Mouse (Mus musculus) embryo, embryonic 11.5 days (tissue): ENCODE data around the gene Ddx50.
A peak's percentile ranks its signal among the peaks of the same experiment; 100 is the strongest.
"Not testable (repeated sequence)": the region's sequence is repeated elsewhere in the genome, so short reads cannot be mapped to it uniquely, and the experiment has no call there.

ENCODE experiments used
- DNase-seq: peaks from one replicate; pipeline ENCODE4 v3.0.0-alpha.2; 2012; ENCODE audit warnings: low read depth, low spot score

Gene Ddx50

DNA sequence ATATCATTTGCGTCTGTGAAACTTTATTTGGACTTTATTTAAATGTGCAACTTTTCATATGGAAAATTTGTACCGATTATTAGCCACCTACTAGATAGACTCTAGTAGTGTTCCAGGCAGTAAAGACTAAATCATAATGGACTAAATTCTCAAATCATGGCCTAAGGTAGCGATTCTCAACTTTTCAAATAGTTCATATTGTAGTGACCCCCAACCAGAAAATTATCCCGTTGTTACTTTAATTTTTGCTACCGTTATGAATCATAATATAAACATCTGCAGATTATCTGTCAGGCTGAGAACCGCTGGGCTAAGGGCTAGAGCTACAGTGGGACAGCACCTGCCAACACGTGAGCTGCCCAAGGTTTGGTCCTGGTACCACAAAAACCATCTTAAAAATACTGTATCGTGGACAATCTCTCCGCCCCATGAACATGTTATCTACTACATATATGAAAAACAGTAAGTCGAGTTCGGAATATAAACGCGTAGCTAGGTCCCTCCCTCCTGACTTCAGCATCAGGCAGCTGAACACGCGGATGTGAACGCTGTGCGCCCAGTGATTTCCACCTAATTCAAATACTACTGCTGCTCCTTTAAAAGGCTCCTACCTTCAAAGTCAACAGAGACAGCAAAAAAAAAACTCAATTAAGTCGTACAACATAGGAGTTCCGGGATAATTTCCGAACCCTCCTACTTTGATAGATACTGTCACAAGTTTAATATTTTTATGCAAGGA, 49.8 kb downstream of the Ddx50 start:
- no peak for DNase-seq

DNA sequence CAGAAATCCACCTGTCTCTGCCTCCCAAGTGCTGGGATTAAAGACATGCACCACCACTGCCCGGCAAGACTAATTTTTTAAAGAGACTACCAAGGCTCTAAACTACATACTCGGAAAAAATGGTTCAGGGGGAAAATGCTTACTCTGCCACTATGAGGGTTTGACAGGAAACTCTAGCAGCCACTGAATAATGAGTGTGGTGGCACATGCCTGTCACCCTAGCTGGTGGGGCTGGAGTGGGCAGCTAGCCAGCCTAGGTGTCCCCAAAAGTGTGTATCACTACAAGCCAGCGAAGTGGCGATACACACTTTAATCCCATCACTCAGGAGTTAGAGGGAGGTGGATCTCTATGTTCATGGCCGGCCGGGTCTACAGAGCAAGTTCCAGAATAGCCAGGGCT, 51.0 kb downstream of the Ddx50 start:
- no peak for DNase-seq

DNA sequence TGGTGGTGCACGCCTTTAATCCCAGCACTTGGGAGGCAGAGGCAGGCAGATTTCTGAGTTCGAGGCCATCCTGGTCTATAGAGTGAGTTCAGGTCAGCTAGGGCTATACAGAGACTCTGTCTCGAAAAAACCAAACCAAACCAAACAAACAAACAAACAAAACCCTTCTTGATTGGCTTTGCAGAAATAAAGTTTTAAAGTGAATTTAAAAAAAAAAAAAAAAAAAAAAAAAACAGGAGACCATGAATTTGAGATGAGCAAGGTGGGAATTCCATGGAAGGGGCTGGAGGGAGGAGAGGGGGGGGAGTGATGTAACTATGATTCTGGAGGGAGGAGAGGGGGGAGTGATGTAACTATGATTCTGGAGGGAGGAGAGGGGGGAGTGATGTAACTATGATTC, 51.7 kb downstream of the Ddx50 start:
- not testable (repeated sequence) for DNase-seq

DNA sequence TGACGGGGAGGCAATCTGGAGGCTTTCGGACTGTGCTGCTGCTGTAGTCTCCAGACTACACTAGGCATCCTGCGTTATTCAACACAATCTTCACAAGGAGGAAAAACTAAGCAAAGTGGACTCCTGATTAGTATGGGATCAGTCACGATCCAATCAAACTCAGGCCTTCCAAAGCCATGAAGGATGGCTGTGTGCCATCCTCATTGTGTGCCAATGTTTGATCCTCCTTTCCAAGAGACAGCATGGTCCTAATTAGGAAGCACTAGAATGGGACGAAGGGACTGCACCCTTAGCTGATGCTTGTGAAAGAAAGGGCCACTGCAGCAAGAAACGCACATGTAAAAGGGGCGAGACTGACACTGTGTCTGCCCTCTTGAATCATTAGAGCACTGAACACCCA, 58.5 kb downstream of the Ddx50 start:
- DNase-seq, result no peak

DNA sequence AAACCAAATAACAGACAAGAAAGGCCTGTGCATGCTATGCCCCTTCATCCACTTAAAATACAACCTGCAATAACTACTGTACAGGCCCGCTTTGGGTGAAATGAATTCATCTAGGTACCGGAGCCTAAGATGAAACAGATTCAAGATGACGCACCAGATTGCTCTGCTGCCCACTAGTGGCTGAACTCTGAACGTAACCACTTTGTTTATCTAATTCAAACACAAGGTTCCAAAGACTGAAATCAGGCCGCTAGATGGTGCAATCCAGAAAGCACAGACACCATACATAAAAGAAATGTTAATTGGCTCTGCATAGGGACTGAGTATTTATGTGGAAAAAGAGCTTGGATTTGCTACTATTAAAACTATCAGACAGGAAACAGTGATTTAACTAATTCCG, 60.8 kb downstream of the Ddx50 start:
- peak; percentile 79 for DNase-seq

DNA sequence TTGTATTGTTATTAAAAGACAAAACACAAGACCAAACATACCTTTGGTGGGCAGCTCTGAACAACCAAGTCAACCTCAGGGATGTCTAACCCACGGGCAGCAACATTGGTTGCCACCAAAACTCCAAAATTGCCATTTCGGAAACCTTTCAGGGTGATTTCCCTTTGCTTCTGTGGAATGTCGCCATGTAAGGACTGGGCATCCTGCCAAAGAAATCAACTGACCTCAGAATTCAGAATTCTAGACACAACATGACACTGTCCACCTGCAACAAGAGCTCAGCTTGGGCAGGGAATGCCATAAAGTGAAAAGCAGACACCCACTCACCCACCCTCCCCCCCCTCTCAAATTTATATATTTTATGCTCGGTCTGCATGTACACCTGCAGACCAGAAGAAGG, 62.4 kb downstream of the Ddx50 start:
- DNase-seq, result no peak

DNA sequence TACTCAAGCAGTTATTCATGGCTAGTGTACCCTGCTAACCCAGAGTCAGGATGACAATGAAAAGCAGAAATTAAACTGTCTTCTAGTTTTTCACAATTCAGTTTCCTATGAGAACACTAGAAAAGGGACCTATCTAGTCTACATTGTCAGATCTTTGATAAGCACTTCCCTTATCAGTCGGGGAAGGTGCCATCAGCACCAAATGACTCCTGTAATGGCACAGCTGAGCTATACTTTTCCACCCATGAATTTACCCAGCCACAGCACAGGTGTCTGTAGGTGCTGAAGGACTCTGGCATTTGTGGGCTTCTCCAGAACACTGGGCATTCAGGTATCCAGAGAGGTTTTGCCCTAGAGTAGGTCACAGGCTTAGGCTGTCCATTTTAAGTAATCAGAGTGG, 67.8 kb downstream of the Ddx50 start:
- no peak for DNase-seq

DNA sequence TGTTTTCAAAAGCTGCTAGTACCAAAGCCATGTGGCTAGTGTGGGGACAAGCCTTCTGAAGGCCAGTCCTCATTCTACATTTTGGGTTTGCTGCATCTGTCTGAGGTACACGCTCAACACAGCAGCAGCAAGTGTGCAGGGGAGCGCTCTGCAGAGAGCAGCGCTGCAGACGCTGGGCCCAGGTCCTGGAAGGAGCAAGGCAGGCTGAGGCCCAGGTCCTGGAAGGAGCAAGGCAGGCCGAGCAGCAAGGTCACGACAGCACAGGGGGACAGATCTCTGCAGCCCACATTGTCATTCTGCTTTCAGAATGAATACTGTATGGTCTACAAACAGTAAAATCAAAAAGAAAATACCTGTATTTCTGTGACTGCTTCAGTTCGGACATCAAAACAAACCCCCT, 68.3 kb downstream of the Ddx50 start:
- DNase-seq, result no peak

DNA sequence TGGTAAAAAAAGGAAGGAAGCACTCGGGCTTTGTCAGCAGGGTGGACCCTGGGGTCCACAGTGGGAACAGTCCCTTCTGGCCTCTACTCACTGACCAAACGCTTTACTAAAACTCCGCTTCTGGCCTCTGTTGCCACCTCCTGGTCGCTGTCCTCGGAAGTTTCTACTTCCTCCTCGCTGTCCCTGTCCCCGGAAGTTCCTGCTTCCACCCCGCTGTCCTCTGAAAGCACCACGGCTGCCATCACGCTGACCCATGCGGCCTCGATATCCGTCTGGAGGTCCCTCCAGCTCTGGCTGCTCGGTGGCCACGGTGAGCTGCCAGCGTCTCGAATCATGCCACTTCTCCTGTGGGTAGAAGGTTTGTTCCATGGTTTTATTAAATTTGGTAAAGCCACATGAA, 68.8 kb downstream of the Ddx50 start:
- no peak for DNase-seq

DNA sequence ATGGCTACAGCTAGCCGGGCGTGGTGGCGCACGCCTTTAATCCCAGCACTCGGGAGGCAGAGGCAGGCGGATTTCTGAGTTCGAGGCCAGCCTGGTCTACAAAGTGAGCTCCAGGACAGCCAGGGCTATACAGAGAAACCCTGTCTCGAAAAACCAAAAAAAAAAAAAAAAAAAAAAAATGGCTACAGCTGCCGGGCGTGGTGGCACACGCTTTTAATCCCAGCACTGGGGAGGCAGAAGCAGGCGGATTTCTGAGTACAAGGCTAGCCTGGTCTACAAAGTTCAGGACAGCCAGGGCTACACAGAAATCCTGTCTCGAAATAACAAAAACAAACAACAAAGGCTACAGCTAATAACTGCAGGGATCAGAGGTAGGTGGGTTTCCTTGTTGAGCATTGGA, 71.9 kb downstream of the Ddx50 start:
- not testable (repeated sequence) for DNase-seq

DNA sequence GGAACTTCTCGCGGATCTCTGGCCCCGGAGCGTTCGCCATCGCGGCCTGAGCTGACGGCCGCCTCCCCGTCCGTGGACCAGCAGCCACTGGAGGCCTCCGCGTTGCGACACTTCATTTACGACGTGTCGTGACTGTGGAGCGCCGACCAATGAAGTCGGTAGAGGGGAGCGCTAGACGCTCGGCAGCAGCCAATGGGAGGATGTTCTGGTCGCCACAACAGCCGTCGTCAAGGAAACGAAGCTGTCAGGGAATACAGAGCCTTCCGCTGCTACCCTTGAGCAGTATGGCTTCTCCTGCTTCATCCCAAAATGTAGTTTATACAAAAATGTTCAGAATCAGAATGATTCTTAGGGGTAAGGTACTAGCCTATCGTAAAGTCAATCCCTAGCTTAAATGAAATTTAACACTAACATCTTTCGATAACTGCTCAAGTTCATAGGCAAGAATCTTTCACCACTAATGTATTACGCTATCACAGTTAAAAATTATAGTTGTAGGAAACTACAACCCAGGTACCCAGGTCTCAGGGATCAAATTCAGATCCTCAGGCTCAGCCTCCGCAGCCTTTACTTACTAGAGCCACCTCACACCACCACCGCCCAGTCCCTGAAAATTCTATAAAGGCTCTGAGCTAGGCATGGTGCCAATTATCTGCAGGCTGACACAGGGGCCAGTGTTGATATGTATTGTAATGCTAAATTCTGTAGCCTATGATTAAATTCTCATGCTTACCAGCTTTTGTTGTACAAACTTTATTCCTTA, 72.5 kb downstream of the Ddx50 start, which contains the start of gene Kif1bp:
TSS of gene Kif1bp (minus strand) at position 120 of the 763 bp plus-strand sequence.
- peak; percentile 96 for DNase-seq

DNA sequence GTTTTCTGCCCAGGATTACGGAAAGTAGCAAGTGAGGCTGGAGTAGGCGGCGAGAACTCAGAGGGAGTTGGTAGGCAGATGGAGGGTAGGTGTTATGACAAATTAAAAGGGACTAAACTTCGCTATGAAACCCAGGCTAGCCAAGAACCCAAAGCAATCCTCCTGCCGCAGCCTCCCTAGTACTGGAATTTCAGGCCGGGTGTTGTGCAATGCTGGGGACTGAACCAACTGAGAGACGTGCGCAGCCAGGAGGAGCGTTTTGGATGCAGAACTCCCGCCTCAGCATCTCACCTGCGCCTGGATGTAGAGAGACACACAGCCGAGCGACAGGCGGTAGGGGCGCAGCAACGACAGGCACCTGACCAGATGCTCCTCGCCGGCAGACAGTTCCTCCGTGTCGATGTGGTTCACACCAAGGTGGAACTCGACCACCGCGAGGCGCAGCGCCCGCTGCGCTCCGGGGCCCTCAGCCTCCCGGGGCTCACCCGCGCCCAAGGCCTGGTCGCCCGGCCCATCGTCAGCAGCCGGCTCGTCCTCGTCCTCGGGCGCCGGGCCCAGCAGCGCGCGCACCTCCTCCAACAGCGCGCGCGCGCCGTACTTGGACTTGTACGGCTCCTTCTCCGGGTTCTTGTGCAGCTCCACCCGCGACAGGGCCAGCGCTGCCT, 73.2 kb downstream of the Ddx50 start:
- no peak for DNase-seq

DNA sequence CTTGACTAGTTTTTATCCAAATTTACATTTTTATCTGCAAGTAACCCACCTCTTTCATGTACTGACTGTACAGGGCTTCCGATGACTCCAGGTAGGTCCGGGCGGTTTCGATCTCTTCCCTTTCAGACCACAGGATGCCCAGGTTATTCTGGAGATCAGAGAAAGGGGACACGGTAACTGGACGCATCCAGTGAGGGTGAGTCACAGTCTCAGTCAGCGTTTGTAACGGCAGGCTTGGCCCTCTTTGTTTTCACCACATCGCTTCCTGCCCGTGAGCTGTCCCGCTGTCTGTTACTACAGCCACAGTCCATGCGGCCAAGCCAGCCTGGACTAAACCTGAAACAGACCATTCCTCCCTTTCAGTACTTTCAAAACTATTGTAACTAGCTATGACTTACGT, 76.0 kb downstream of the Ddx50 start:
- DNase-seq, result no peak

DNA sequence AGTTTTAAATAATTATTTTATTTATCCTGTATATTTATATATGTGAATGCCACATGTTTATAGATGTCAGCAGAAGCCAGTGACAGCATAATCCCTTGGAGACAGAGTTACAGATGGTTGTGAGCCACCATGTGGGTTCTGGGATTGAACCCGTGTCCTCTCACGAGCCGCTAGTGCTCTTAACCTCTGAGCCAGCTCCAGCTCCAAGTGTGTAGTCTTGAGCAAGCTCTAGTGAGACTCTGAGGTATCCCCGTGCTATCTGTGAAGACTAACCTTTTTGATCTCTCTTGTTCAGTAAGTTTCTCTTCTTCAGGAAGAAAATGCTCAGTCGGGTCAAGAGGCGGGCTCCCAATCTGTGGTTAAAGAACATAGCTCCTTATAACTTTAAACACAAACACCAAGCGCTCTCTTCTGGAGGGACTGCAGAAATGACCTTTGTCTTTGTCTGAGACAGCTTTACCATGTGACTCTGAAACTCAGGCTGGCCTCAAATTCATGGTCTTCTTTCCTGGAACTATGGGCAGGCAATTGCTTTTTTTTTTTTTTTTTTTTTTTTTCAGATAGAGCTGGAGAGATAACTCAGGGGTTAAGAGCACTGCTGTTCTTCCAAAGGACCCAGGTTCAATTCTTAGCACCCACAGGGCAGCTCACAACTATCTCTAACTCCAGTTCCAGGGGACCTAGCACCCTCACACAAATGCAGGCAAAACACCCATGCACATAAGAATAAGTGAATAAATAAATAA, 80.7 kb downstream of the Ddx50 start:
- no peak for DNase-seq

DNA sequence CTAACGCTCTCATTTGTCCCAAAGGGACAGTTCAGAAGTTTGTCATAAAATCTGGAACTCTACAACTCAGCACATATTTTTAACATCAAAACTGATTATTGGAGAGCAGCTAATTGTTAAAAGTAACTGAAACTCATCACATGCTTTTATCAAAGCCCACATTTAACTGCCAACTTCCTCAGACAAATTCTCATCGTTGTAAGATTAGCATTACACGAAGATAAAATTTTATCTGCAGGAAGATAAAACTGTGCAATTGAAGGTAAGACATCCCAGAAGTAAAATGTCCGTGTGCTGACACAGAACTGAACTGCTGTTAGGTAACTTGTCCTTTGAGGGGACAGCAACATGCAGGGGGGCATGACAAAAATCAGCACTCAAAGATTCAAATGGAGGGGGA, 82.2 kb downstream of the Ddx50 start:
- no peak for DNase-seq
